In genomic region chr11:11809404-11810175, GRCm38 (mm10) we compare ENCODE assay signal across 8 mouse cellular contexts. TPM values are rescaled to one million over a fixed set of nuclear protein-coding genes. Genes with fewer than 3 reads are reported as not detected.
DNase-seq lines count a peak whose midpoint lies in the region; ATAC-seq and TF ChIP-seq lines count a peak whose summit lies in the region.

No protein-coding gene starts in this region.

- H3K9ac ChIP-seq in intestine, postnatal 0 days (ENCODE audit: low read depth, low read length), result peak overlapping the region; percentile 75
- H3K9ac ChIP-seq in neural tube, embryonic 14.5 days (replicated peaks; ENCODE audit: low read depth, low read length), result peak overlapping the region; percentile 60

- H3K4me3 ChIP-seq in layer of hippocampus, adult 2 months, result peak overlapping the region; percentile 60
- peak overlapping the region; percentile 70 for H3K4me3 ChIP-seq in intestine, postnatal 0 days (ENCODE audit: low read depth, low read length)
- peak overlapping the region; percentile 50 for H3K4me3 ChIP-seq in neural tube, embryonic 14.5 days (ENCODE audit: low read depth, low read length)

- WGBS in intestine, postnatal 0 days, result 15% methylated on average over 11 of the region's 11 CpGs
- 3% methylated on average over 11 of the region's 11 CpGs for WGBS in neural tube, embryonic 14.5 days

- no peaks in the 10 kb centered on the region for H3K27me3 ChIP-seq in intestine, postnatal 0 days (replicated peaks; ENCODE audit: control insufficient read depth, insufficient read depth, low read length)
- no peaks in the 10 kb centered on the region for H3K27me3 ChIP-seq in neural tube, embryonic 14.5 days (ENCODE audit: control insufficient read depth, insufficient read depth, low read length)

- no peak for ATAC-seq in intestine, postnatal 0 days
- 0 out of 2 replicates have a peak, but pooled peaks have one; percentile 32 for ATAC-seq in neural tube, embryonic 14.5 days (ENCODE audit: low read depth)

- no peaks in the 10 kb centered on the region for H3K36me3 ChIP-seq in intestine, postnatal 0 days (ENCODE audit: control insufficient read depth, insufficient read depth)
- no peaks in the 10 kb centered on the region for H3K36me3 ChIP-seq in neural tube, embryonic 14.5 days (ENCODE audit: control insufficient read depth, insufficient read depth, low read length)

- H3K27ac ChIP-seq in layer of hippocampus, adult 2 months, result peak overlapping the region; percentile 90
- peak overlapping the region; percentile 88 for H3K27ac ChIP-seq in intestine, postnatal 0 days (ENCODE audit: low read depth, low read length)
- H3K27ac ChIP-seq in neural tube, embryonic 14.5 days (ENCODE audit: low read depth, low read length), result peak overlapping the region; percentile 90

- H3K4me1 ChIP-seq in intestine, postnatal 0 days (replicated peaks; ENCODE audit: control insufficient read depth, insufficient read depth, low read length), result no peaks in the 10 kb centered on the region
- H3K4me1 ChIP-seq in neural tube, embryonic 14.5 days (ENCODE audit: control insufficient read depth, insufficient read depth, low read length), result no peaks in the 10 kb centered on the region

- TF ChIP-seq CTCF in layer of hippocampus, adult 2 months (conservative IDR thresholded peaks at IDR 0.05), result no peak
- no peak for TF ChIP-seq CTCF in intestine, postnatal 0 days (IDR thresholded peaks at IDR 0.05; ENCODE audit: low read depth)

- H3K9me3 ChIP-seq in intestine, postnatal 0 days (ENCODE audit: control insufficient read depth), result no peaks in the 10 kb centered on the region
- H3K9me3 ChIP-seq in neural tube, embryonic 14.5 days (ENCODE audit: control insufficient read depth, low read length), result no peaks in the 10 kb centered on the region

- peak overlapping the region; percentile 91 for H3K4me2 ChIP-seq in intestine, postnatal 0 days (replicated peaks; ENCODE audit: low read depth)
- peak overlapping the region; percentile 65 for H3K4me2 ChIP-seq in neural tube, embryonic 14.5 days (ENCODE audit: low read depth, low read length)

- DNase-seq in layer of hippocampus, adult 2 months (ENCODE audit: low spot score in 2 of 2), result no peak
- DNase-seq in layer of hippocampus, adult 9-11 months, result no peak
- peak; percentile 56 for DNase-seq in embryo, embryonic 11.5 days (ENCODE audit: low read depth, low spot score)
- DNase-seq in cerebellum, adult 11 months, result no peak
- DNase-seq in adrenal gland, postnatal 14 days, result no peak
- DNase-seq in ovary, adult 18-20 months (ENCODE audit: low spot score), result no peak

RNA-seq across cellular contexts. Expression of gene Fignl1, which starts 0.8 kb away (rescaled TPM):
- under 1 TPM; 0.61 to 0.67 TPM for total RNA-seq in layer of hippocampus, adult 2 months (2021)
- polyA plus RNA-seq in intestine, postnatal 0 days (2015; fragmentation: Nextera tagmentation; extraction: Ambion mirVana), result 8.1 and 8.3 TPM in 2 replicates
- polyA plus RNA-seq in neural tube, embryonic 14.5 days (2014; fragmentation: Nextera tagmentation; extraction: Ambion mirVana), result 8.0 and 9.5 TPM in 2 replicates
- 8.0 and 9.2 TPM in 2 replicates for total RNA-seq in adrenal gland, postnatal 14 days (2021)
